Mouse (Mus musculus) C2C12 (cell line): ENCODE measurements at regions not wholly inside any gene's neighbourhood (a gene's known extent, or its start where the extent isn't known, plus 50 kb on each side); places are given as distances from the start of the nearest gene placed in this dataset.

Experiments used
- H3K27me3 ChIP-seq: one replicate; pipeline ENCODE4 v1.6.1; 2011; ENCODE audit not compliant: control insufficient read depth, insufficient read depth, insufficient read length
- H3K36me3 ChIP-seq: one replicate; pipeline ENCODE4 v1.6.1; 2011; ENCODE audit not compliant: control insufficient read depth, insufficient read depth
- H3K4me3 ChIP-seq: one replicate; pipeline ENCODE4 v1.5.1; 2011; ENCODE audit warnings: mild to moderate bottlenecking, control low read depth; ENCODE audit not compliant: poor library complexity, insufficient read depth, severe bottlenecking
- H3K79me2 ChIP-seq: one replicate; pipeline ENCODE4 v1.6.1; 2011; ENCODE audit not compliant: control insufficient read depth, insufficient read depth
- H3K79me3 ChIP-seq: one replicate; pipeline ENCODE4 v1.6.1; 2011; ENCODE audit warnings: low read depth, control low read depth
- H3ac ChIP-seq: one replicate; pipeline ENCODE3; 2011; ENCODE audit warnings: low read depth; ENCODE audit not compliant: control insufficient read depth, insufficient read length
- CEBPB ChIP-seq: IDR thresholded peaks from one replicate; pipeline ENCODE4 v1.6.1; 2011; ENCODE audit warnings: low read depth, mild to moderate bottlenecking, control low read depth, moderate library complexity
- CTCF ChIP-seq: IDR thresholded peaks from one replicate; pipeline ENCODE4 v1.5.1; 2011; ENCODE audit not compliant: control insufficient read depth, insufficient read depth, insufficient read length
- FOSL1 ChIP-seq: IDR thresholded peaks from one replicate; pipeline ENCODE4 v1.8.0; 2011; ENCODE audit warnings: mild to moderate bottlenecking, low read length; ENCODE audit not compliant: poor library complexity, insufficient read depth, severe bottlenecking
- MAX ChIP-seq: IDR thresholded peaks from one replicate; pipeline ENCODE4 v1.6.1; 2011; ENCODE audit warnings: mild to moderate bottlenecking, control low read depth
- MYOD1 ChIP-seq: IDR thresholded peaks from one replicate; pipeline ENCODE4 v1.6.1; 2011; ENCODE audit warnings: low read depth; ENCODE audit not compliant: control insufficient read depth, insufficient read length
- MYOG ChIP-seq: IDR thresholded peaks from one replicate; pipeline ENCODE4 v1.6.1; 2011; ENCODE audit not compliant: control insufficient read depth, insufficient read length; ENCODE audit errors: extremely low read depth
- USF1 ChIP-seq: IDR thresholded peaks from one replicate; pipeline ENCODE4 v1.6.1; 2011; ENCODE audit warnings: low read depth, mild to moderate bottlenecking, control low read depth, moderate library complexity

GRCm38 (mm10) chr4:131149466-131149865, 205.3 kb downstream of the Matn1 start:
- TF ChIP-seq MYOG (no peak), USF1 (no peak), CEBPB (no peak), MAX (no peak), MYOD1 (no peak), CTCF (no peak), FOSL1 (no peak)
- Histone ChIP-seq H3K79me2 (no peaks in the 10 kb centered on the region), H3ac (no peak overlapping the region), H3K79me3 (no peaks in the 10 kb centered on the region), H3K27me3 (no peaks in the 10 kb centered on the region), H3K36me3 (no peaks in the 10 kb centered on the region), H3K4me3 (no peak overlapping the region)

- Histone ChIP-seq H3K27me3 (no peaks in the 10 kb centered on the region), H3K79me2 (no peaks in the 10 kb centered on the region), H3K79me3 (no peaks in the 10 kb centered on the region), H3ac (no peak overlapping the region), H3K4me3 (no peak overlapping the region), H3K36me3 (no peaks in the 10 kb centered on the region)
- TF ChIP-seq MYOG (no peak), FOSL1 (no peak), CTCF (no peak)
Measured at GRCm38 (mm10) chr4:131159712-131160111, 215.5 kb downstream of the Matn1 start.

DNA sequence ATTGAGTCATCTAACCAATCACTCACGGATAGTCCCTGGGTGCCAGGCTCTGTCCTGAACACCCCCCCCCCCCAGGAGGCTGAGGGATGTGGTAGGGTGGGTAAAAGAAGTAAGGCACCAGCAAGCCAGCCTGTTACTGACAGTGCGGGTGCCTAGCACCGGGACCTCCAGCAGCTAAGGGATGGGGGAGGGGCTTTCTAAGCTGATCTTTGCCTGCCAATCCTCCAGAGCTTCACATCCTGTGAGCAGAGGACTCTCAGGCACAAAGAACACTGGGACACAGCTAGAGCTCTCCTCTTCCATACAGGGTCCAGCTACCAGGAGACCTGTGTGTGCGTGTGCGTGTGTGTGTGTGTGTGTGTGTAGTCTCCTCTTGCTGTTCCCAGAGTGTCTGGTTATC, 215.9 kb downstream of the Matn1 start:
- Histone ChIP-seq H3K27me3 (no peaks in the 10 kb centered on the region), H3K79me3 (no peaks in the 10 kb centered on the region), H3K36me3 (no peaks in the 10 kb centered on the region), H3K79me2 (no peaks in the 10 kb centered on the region), H3ac (no peak overlapping the region), H3K4me3 (no peak overlapping the region)
- no peak for TF ChIP-seq USF1

- H3ac ChIP-seq, result no peak overlapping the region
- no peaks in the 10 kb centered on the region for H3K79me2 ChIP-seq
- no peak overlapping the region for H3K4me3 ChIP-seq
- no peaks in the 10 kb centered on the region for H3K36me3 ChIP-seq
- H3K27me3 ChIP-seq, result no peaks in the 10 kb centered on the region
- no peaks in the 10 kb centered on the region for H3K79me3 ChIP-seq
- TF ChIP-seq MYOG (no peak), CEBPB (no peak), USF1 (no peak), MYOD1 (no peak), CTCF (no peak), FOSL1 (no peak), MAX (no peak)
Measured at GRCm38 (mm10) chr4:131161501-131161900, 217.3 kb downstream of the Matn1 start.

DNA sequence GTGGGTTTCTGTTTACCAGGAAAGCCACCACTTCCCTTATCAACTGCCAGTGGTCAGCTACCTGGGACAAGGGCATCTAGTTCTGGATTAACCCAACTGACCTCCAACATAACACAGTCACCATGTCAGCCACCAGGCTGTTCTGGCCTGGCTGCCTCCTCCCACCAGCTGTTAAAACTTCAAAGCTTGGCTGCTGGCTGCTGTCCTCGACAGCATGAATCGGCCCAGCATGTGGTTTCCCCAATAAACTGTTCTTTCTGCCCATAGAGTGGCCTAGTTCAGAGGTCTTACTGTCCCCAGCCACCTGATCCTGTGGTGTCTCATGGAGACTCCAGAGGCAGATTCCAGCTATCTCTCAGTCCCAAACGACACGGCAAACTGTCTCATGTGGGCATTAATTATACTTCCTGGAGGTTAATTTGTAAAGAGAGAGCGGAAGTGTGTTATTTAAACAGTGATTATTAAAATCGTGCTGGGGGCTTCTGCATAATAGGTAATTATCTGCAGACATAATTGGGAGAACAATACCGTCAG, 219.7 kb downstream of the Matn1 start:
- no peak overlapping the region for H3K4me3 ChIP-seq
- H3ac ChIP-seq, result no peak overlapping the region
- no peaks in the 10 kb centered on the region for H3K79me3 ChIP-seq
- no peaks in the 10 kb centered on the region for H3K79me2 ChIP-seq
- no peaks in the 10 kb centered on the region for H3K36me3 ChIP-seq
- no peaks in the 10 kb centered on the region for H3K27me3 ChIP-seq
- TF ChIP-seq MYOD1 (no peak), MYOG (no peak), CTCF (no peak), FOSL1 (no peak), MAX (no peak), CEBPB (no peak)

- Histone ChIP-seq H3K79me2 (no peaks in the 10 kb centered on the region), H3K4me3 (no peak overlapping the region), H3K79me3 (no peaks in the 10 kb centered on the region), H3K36me3 (no peaks in the 10 kb centered on the region), H3K27me3 (no peaks in the 10 kb centered on the region), H3ac (no peak overlapping the region)
- TF ChIP-seq CTCF (no peak), USF1 (no peak), CEBPB (no peak), MYOD1 (no peak), MYOG (no peak), MAX (no peak), FOSL1 (no peak)
Measured at GRCm38 (mm10) chr4:131166574-131167270, 222.5 kb downstream of the Matn1 start.
